Mouse (Mus musculus) heart, embryonic 10.5 days (tissue): ENCODE results near the gene Rce1. TPM values are rescaled to one million over a fixed set of nuclear protein-coding genes. Genes with fewer than 3 reads are reported as not detected.
A peak's percentile ranks its signal among the peaks of the same experiment; 100 is the strongest.

ENCODE experiments used
- DNase-seq: peaks from one replicate; pipeline ENCODE4 v3.0.0-alpha.2; 2017; ENCODE audit warnings: low spot score
- H3K27ac ChIP-seq: fragments of 300-500 bp; sonication (generic); 2 replicates; pipeline ENCODE4 v1.5.1; 2016; ENCODE audit warnings: mild to moderate bottlenecking
- H3K27me3 ChIP-seq: fragments of 300-500 bp; sonication (generic); 2 replicates; pipeline ENCODE4 v1.6.1; 2016; ENCODE audit warnings: mild to moderate bottlenecking; ENCODE audit not compliant: poor library complexity, insufficient read depth, severe bottlenecking
- H3K36me3 ChIP-seq: fragments of 300-500 bp; sonication (generic); 2 replicates; pipeline ENCODE4 v1.6.1; 2016; ENCODE audit warnings: mild to moderate bottlenecking, moderate library complexity
- H3K4me1 ChIP-seq: fragments of 300-500 bp; sonication (generic); 2 replicates; pipeline ENCODE4 v1.6.1; 2016; ENCODE audit warnings: mild to moderate bottlenecking
- H3K4me3 ChIP-seq: fragments of 300-500 bp; sonication (generic); 2 replicates; pipeline ENCODE4 v1.5.1; 2016; ENCODE audit warnings: mild to moderate bottlenecking, moderate library complexity
- H3K9me3 ChIP-seq: fragments of 300-500 bp; sonication (generic); 2 replicates; pipeline ENCODE4 v1.6.1; 2016; ENCODE audit warnings: mild to moderate bottlenecking, moderate library complexity
- WGBS: fragments of 180-500 bp; shearing (Covaris S2); methylation state at CpG from one replicate; pipeline ENCODE4 v1.1.7; 2016; 5-methylcytosine and 5-hydroxymethylcytosine counted together
- polyA plus RNA-seq: library from polyadenylated mRNA; unstranded; fragments of >200 nt; fragmentation: Nextera tagmentation; extraction: Ambion mirVana; gene quantifications from 2 replicates; pipeline ENCODE4 v1.2.1, GENCODE M21; 2016

Gene Rce1
- polyA plus RNA-seq, 1 experiment from 2014 or later, result 61.9 TPM

GRCm38 (mm10) chr19:4623419-4623818, 2.0 kb downstream of the Rce1 start:
- no peak overlapping the region for H3K4me3 ChIP-seq
- peaks cover 28% of the 10 kb centered on the region for H3K4me1 ChIP-seq
- peak; percentile 68 for DNase-seq
- H3K27ac ChIP-seq, result no peak overlapping the region
- H3K27me3 ChIP-seq, result no peaks in the 10 kb centered on the region
- H3K9me3 ChIP-seq, result no peaks in the 10 kb centered on the region
- peaks cover 38% of the 10 kb centered on the region for H3K36me3 ChIP-seq
- WGBS, result 90% methylated on average over 9 of the region's 9 CpGs

DNA sequence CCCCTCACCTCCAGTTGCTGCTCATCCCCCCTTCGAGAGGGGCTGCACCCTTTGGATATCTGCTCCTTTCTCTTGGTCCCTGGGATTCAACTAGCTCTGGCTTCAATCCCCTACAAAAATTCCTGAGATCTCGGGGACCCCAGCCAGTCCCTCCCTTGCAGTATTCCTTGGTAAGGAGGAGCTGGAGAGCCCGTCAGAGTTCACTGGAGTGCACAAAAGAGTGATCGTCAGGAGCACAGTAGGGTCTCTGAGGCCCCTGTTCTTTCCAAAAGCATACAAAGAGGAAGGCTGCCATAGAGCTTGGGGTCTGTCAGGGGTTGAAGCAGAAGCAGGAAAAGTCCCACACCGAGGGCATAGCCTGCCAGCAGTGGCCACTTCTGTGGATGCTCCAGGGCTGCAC, 2.7 kb downstream of the Rce1 start:
- H3K36me3 ChIP-seq, result peaks cover 38% of the 10 kb centered on the region
- peaks cover 32% of the 10 kb centered on the region for H3K4me1 ChIP-seq
- no peak overlapping the region for H3K27ac ChIP-seq
- H3K27me3 ChIP-seq, result peaks cover 2% of the 10 kb centered on the region; the same call in 1 of the 2 replicates
- WGBS, result 86% methylated on average over 5 of the region's 5 CpGs
- no peaks in the 10 kb centered on the region for H3K9me3 ChIP-seq
- H3K4me3 ChIP-seq, result no peak overlapping the region
- peak; percentile 66 for DNase-seq

- DNase-seq, result no peak
- 86% methylated on average over 7 of the region's 7 CpGs for WGBS
Measured at GRCm38 (mm10) chr19:4620721-4621120, 4.7 kb downstream of the Rce1 start.

GRCm38 (mm10) chr19:4619461-4619860, 6.0 kb downstream of the Rce1 start:
- H3K27ac ChIP-seq, result no peak overlapping the region
- no peaks in the 10 kb centered on the region for H3K9me3 ChIP-seq
- H3K4me1 ChIP-seq, result peaks cover 21% of the 10 kb centered on the region
- peaks cover 38% of the 10 kb centered on the region for H3K36me3 ChIP-seq
- WGBS, result 84% methylated on average over 10 of the region's 10 CpGs
- DNase-seq, result no peak
- H3K4me3 ChIP-seq, result no peak overlapping the region
- H3K27me3 ChIP-seq, result peaks cover 8% of the 10 kb centered on the region; the same call in 1 of the 2 replicates

More at GRCm38 (mm10) chr19:4620721-4621120, 4.7 kb downstream of the Rce1 start:
- H3K4me3 ChIP-seq, result no peak overlapping the region
- H3K36me3 ChIP-seq, result peaks cover 38% of the 10 kb centered on the region
- peaks cover 22% of the 10 kb centered on the region for H3K4me1 ChIP-seq
- no peaks in the 10 kb centered on the region for H3K9me3 ChIP-seq
- H3K27ac ChIP-seq, result no peak overlapping the region
- H3K27me3 ChIP-seq, result peaks cover 8% of the 10 kb centered on the region; the same call in 1 of the 2 replicates

GRCm38 (mm10) chr19:4618183-4618582, 7.3 kb downstream of the Rce1 start:
- Histone ChIP-seq H3K4me3 (no peak overlapping the region), H3K4me1 (peaks cover 27% of the 10 kb centered on the region), H3K36me3 (peaks cover 40% of the 10 kb centered on the region), H3K27me3 (peaks cover 8% of the 10 kb centered on the region; the same call in 1 of the 2 replicates), H3K9me3 (no peaks in the 10 kb centered on the region), H3K27ac (no peak overlapping the region)
- no peak for DNase-seq
- WGBS, result 33% methylated on average over 18 of the region's 18 CpGs

DNA sequence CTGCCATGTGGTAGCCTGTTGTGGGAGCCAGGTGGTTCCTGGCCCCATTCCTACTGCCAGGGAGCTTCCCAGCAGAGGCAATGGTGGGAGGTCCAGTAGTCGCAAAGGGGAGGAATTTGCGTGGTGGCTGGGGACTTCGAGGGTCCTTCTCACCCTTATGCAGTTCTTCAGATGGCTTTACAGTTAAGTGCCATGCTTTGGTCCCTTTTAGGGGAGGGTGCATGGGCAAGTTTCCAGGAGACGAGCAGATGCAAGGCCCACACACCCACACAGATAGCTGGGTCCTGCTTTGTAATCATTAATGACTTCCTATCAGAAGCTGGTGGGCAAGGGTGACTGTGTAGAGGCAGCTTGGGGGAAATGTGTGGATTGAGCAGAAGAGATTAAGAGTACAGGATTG, 8.9 kb downstream of the Rce1 start:
- no peak overlapping the region for H3K4me3 ChIP-seq

DNA sequence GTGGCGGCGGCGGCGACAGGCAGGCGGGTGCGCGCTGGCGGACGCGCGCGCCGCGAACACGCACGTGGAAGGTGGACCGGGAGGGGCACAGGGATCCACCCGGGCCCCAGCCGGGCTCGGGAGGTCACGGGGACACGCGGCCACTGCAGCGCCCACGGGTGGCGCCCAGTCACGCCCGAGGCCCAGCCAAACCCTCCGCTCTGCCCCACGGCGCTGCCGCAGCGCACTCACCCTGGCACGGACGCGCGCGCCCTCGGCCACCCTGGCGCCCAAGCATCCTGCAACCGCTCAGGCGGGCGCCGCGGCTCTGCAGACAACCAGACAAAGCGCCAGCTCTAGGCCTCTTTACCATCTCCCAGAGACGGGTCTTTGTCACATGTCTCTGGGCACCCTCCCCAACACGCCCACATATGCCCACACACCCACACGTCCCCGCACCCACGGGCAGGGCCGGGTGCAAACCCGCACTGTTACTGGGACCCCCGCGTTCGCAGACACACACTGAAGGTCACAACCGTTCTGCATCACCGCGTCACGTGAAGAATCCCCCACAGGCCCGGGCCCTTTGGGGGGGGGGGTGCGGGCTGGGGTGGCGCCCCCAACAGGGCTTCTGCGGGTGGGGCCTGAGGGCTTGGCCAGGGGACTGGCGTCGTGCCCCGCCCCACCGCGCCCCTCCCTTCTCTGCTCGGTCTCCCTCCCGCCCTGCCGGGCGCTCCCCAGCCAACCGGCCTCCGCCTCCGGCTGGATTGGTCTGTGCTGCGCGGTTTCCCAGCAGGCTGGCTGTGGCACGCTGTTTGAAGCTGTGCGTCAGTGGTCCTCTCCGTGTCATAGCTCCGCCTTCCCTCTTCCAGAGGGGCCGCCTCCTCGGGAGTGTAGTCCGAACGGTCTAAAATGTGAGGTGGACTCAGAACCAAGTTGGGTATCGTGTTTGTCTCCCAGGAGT, 10.0 kb downstream of the Rce1 start, which contains the start of gene Lrfn4:
Gene Lrfn4, minus strand, starts transcription at position 517 of the 943 bp plus-strand sequence.
- DNase-seq, result peak; percentile 97
- Histone ChIP-seq H3K27ac (peak within 1 kb of the TSS; percentile 98), H3K27me3 (peaks cover 8% of the 10 kb centered on the region; the same call in 1 of the 2 replicates), H3K4me3 (peak within 1 kb of the TSS; percentile 92), H3K9me3 (no peaks in the 10 kb centered on the region), H3K4me1 (peaks cover 43% of the 10 kb centered on the region), H3K36me3 (peaks cover 33% of the 10 kb centered on the region)
- WGBS, result 1% methylated on average over 82 of the region's 87 CpGs

More for the DNA sequence above, 8.9 kb downstream of the Rce1 start:
- DNase-seq, result no peak
- no peaks in the 10 kb centered on the region for H3K9me3 ChIP-seq
- H3K27me3 ChIP-seq, result peaks cover 8% of the 10 kb centered on the region; the same call in 1 of the 2 replicates
- no peak overlapping the region for H3K27ac ChIP-seq
- H3K36me3 ChIP-seq, result peaks cover 40% of the 10 kb centered on the region
- WGBS, result 33% methylated on average over 4 of the region's 4 CpGs
- peaks cover 42% of the 10 kb centered on the region for H3K4me1 ChIP-seq

GRCm38 (mm10) chr19:4614305-4615150, 10.9 kb downstream of the Rce1 start:
- peaks cover 48% of the 10 kb centered on the region for H3K4me1 ChIP-seq
- H3K36me3 ChIP-seq, result peaks cover 33% of the 10 kb centered on the region
- peak overlapping the region; percentile 98 for H3K27ac ChIP-seq
- 18% methylated on average over 49 of the region's 49 CpGs for WGBS
- no peaks in the 10 kb centered on the region for H3K9me3 ChIP-seq
- H3K4me3 ChIP-seq, result peak overlapping the region; percentile 92
- DNase-seq, result no peak
- H3K27me3 ChIP-seq, result peaks cover 8% of the 10 kb centered on the region; the same call in 1 of the 2 replicates

DNA sequence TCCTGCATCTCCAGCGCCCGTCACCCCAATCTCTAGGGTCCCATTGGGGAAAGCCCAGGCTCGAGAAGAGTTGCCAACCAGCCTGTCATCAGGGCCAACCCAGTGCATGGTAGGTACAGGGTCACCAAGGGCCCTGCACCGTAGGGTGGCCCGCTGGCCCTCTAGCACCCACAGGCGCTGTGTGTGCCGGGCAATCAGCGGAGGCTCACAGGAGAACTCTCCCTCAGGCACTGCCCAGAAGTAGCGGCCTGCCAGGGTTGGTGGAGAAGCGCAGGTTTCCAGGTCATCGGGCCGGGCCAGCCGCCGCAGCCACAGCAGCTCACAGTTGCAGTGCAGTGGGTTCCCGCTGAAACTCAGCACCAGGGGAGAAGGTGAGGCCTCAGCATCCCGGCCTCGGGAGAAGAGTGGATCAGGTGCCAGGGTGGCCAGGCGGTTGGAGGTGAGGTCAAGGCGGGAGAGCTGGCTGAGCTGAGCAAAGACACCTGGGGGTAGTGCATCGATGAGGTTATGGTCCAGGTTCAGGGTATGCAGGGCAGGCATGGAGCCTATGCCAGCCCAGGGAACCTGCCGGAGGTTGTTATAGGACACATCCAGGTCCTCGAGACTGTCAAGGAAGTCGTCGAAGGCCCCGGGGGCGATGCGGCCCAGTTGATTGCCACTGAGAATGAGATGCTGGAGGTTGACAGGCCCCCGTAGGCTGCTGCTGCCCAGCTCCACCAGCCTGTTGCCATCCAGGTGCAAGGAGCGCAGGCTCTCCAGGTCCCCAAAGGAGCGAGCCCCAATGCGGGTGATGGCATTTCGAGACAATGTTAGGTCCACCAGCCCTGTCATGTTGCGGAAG, 11.8 kb downstream of the Rce1 start:
- H3K27me3 ChIP-seq, result peaks cover 8% of the 10 kb centered on the region; the same call in 1 of the 2 replicates
- 88% methylated on average over 33 of the region's 33 CpGs for WGBS
- H3K36me3 ChIP-seq, result peaks cover 33% of the 10 kb centered on the region
- H3K9me3 ChIP-seq, result no peaks in the 10 kb centered on the region
- DNase-seq, result no peak
- peak overlapping the region; percentile 92 for H3K4me3 ChIP-seq
- H3K27ac ChIP-seq, result peak overlapping the region; percentile 98
- H3K4me1 ChIP-seq, result peaks cover 48% of the 10 kb centered on the region

DNA sequence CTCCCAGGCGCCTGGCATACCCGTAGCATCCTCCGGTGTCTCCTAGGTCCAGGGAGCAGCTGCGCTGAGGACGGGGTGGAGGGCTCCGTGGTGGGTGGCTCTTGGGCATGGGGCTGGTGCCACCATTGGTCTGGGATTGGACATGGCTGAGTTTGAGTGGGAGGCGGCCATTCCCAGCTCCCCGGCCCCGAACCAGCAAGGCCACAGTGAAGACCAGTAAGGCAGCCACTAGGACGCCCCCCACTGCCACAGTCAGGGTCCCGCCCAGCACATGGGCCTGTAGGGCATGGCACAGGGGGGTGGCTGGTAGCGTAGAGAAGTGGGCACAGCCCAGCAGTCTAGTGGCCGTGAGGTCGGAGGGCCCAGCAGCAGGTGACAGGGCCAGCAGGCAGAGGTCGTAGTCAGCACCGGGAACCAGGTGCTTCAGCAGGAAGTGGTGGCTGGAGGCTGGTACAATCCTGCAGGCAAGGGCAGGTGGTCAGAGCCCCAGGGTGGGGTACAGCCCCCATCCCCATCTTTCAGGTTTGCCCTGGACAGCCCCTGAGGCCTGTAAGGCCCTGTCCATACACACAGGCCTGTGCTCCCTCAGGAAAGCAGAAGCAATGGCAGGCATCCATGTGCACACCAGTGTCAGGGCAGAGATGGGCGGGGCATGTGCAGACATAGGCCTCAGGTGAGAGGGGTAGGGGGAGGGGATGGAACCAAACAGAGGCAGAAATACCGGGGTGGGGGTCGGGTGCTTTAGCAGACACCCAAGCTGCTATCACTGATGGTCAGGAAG, 13.1 kb downstream of the Rce1 start:
- Histone ChIP-seq H3K36me3 (peaks cover 35% of the 10 kb centered on the region), H3K4me1 (peaks cover 40% of the 10 kb centered on the region), H3K4me3 (no peak overlapping the region), H3K9me3 (no peaks in the 10 kb centered on the region), H3K27ac (no peak overlapping the region), H3K27me3 (0 out of 2 replicates have a peak, but pooled peaks cover 2% of the 10 kb centered on the region)
- DNase-seq, result no peak
- 89% methylated on average over 19 of the region's 19 CpGs for WGBS

- WGBS, result 65% methylated on average over 4 of the region's 4 CpGs
- Histone ChIP-seq H3K4me1 (peaks cover 38% of the 10 kb centered on the region), H3K36me3 (peaks cover 35% of the 10 kb centered on the region), H3K4me3 (no peak overlapping the region), H3K27ac (no peak overlapping the region), H3K9me3 (no peaks in the 10 kb centered on the region), H3K27me3 (no peaks in the 10 kb centered on the region)
- DNase-seq, result no peak
Measured at GRCm38 (mm10) chr19:4610109-4610508, 15.3 kb downstream of the Rce1 start.
